In the genomic region with DNA sequence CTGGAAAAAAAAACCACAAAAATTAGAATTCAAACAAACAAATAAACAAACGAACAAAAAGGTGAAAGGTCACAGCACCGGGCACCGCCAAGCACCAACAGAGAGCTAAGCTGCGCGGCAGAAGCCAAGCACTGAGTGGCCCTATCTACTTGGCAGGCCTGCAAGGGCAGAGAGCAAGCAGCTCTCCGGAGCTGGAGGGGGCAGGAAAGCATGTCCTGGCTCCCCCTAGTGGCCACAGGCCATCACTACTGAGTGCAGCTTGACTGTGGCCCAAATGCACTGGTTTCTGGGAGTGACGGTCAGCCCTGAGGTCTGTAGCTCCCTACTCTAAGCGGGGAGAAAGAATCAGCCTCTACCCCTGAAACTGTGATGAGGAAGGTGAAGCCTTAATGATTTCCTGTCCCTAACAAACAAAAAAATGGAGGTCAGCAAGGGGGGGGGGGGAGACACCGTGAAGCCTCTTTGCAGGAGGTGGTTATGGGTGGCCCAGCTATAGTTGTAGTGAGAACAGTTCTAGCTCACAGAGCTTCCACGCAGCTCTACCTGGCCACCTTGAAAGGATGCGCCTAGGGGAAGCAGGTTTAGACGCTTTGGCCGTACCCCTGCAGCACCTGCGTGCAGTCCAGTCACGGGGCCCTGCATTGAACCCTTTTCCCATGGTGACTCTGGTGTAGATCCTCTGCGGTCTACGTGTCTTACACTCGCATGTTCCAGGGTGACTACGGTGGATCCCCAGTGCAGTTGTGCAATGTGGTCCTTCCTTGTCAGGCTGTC, we compare ENCODE assay signal across 8 mouse cellular contexts.
DNase-seq lines count a peak whose midpoint lies in the region; ATAC-seq and TF ChIP-seq lines count a peak whose summit lies in the region.

No protein-coding gene starts in this region.

- no peaks in the 10 kb centered on the region for H3K36me3 ChIP-seq in hindbrain, embryonic 10.5 days
- H3K36me3 ChIP-seq in lung, postnatal 0 days (ENCODE audit: insufficient read depth, low read length) = no peaks in the 10 kb centered on the region

- H3K9ac ChIP-seq in lung, postnatal 0 days (replicated peaks; ENCODE audit: low read depth) = no peak overlapping the region

- peaks cover 12% of the 10 kb centered on the region for H3K4me1 ChIP-seq in hindbrain, embryonic 10.5 days (replicated peaks)
- H3K4me1 ChIP-seq in lung, postnatal 0 days (ENCODE audit: insufficient read depth, low read depth, low read length) = no peaks in the 10 kb centered on the region

- H3K27me3 ChIP-seq in hindbrain, embryonic 10.5 days (ENCODE audit: insufficient read depth, poor library complexity, severe bottlenecking) = no peaks in the 10 kb centered on the region
- H3K27me3 ChIP-seq in lung, postnatal 0 days (replicated peaks; ENCODE audit: insufficient read depth, low read length) = no peaks in the 10 kb centered on the region

- no peak overlapping the region for H3K4me2 ChIP-seq in lung, postnatal 0 days (replicated peaks; ENCODE audit: low read depth, low read length)

- no peak overlapping the region for H3K27ac ChIP-seq in hindbrain, embryonic 10.5 days
- no peak overlapping the region for H3K27ac ChIP-seq in lung, postnatal 0 days (ENCODE audit: low read length)

- no peak overlapping the region for H3K4me3 ChIP-seq in hindbrain, embryonic 10.5 days
- H3K4me3 ChIP-seq in lung, postnatal 0 days (ENCODE audit: low read depth, low read length) = no peak overlapping the region

- peak; percentile 99 for TF ChIP-seq CTCF in lung, postnatal 0 days (IDR thresholded peaks at IDR 0.05)

- peak; percentile 91 for DNase-seq in MN1 (ENCODE audit: low spot score)
- peak; percentile 96 for DNase-seq in cerebellum, adult 9-11 months
- peak; percentile 77 to 94 for DNase-seq in frontal cortex, adult 2 months (ENCODE audit: extremely low spot score in 1 of 2, low spot score in 1 of 2)
- peak; percentile 86 for DNase-seq in hindbrain, embryonic 10.5 days (ENCODE audit: low spot score)
- DNase-seq in layer of hippocampus, postnatal 10 days (ENCODE audit: low spot score in 2 of 2) = peak; percentile 91 to 94
- DNase-seq in lung, postnatal 0 days (ENCODE audit: low spot score) = peak; percentile 95
- peak; percentile 90 for DNase-seq in ovary, postnatal 14 days (ENCODE audit: low spot score)
- DNase-seq in thymus, postnatal 10 days (ENCODE audit: low spot score in 2 of 2) = peak; percentile 44 to 80

- TF ChIP-seq EP300 in lung, postnatal 0 days (IDR thresholded peaks at IDR 0.05) = no peak

- ATAC-seq in lung, postnatal 0 days = peak; percentile 93

- 57% methylated on average over 19 of the region's 19 CpGs for WGBS in hindbrain, embryonic 10.5 days
- WGBS in lung, postnatal 0 days = 56% methylated on average over 19 of the region's 19 CpGs

- H3K9me3 ChIP-seq in hindbrain, embryonic 10.5 days = no peaks in the 10 kb centered on the region
- no peaks in the 10 kb centered on the region for H3K9me3 ChIP-seq in lung, postnatal 0 days (ENCODE audit: low read length)
